Mouse (Mus musculus) adrenal gland, postnatal 36 days (tissue): Measurements from ENCODE around the gene Tcaim. TPM values are rescaled to one million over a fixed set of nuclear protein-coding genes. Genes with fewer than 3 reads are reported as not detected.
A peak's percentile ranks its signal among the peaks of the same experiment; 100 is the strongest.
"Not testable (repeated sequence)": the region's sequence is repeated elsewhere in the genome, so short reads cannot be mapped to it uniquely, and the experiment has no call there.

Experiments used
- DNase-seq, 2 experiments: peaks; one replicate each; pipeline ENCODE4 v3.0.0; 2021; ENCODE audit warnings: mixed read lengths in 1 of 2
- long read RNA-seq, 2 experiments: library from polyadenylated mRNA; stranded (forward); transcript quantifications; one replicate each; pipeline ENCODE4 v2.0.0; 2021; ENCODE audit warnings: borderline sequencing depth in 2 of 2
- total RNA-seq, 2 experiments: library from RNA; stranded (reverse); gene quantifications; 2 replicates each; pipeline ENCODE4 v1.2.3; 2021

Tcaim gene
- total RNA-seq: 10 to 100 TPM; 18.8 to 24.7 TPM
- long read RNA-seq, experiment 1, partial matches to known transcripts: 3 of 13 reads
- long read RNA-seq, experiment 1, other reads (novel, unspliced or antisense): 4 of 13 reads
- long read RNA-seq, experiment 2, transcript Tcaim-201 (11 exons, 3,049 nt): major isoform, 5 of 8 reads
- long read RNA-seq, experiment 2, partial matches to known transcripts: 0 of 8 reads
- long read RNA-seq, experiment 2, other reads (novel, unspliced or antisense): 3 of 8 reads

GRCm38 (mm10) chr9:122805053-122805844 is at the start of gene Tcaim:
Gene Tcaim (plus strand): TSS chr9:122805539.
- DNase-seq: peak; percentile 92 to 96

- no peak for DNase-seq
Measured at GRCm38 (mm10) chr9:122757614-122758013, 47.7 kb upstream of the Tcaim start.

DNA sequence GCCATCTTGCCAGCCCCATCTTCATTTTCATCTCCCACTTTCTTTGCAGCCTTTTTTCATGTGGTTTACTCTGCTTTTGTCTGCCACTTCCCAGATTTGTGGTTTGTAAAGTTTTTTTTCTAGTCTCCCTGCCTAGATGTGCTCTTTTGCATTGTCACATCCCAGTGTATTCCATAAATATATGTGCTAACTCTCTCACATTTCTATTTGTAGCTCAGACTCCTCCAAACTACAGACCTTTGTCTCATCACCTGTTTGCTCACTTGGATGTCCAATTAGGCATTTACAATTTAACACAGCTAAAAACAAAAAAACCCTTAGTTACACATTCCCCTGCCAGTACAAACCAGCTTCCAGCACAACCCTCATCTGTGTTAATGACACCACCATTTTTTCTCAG is 45.2 kb upstream of the Tcaim start:
- no peak for DNase-seq

GRCm38 (mm10) chr9:122785231-122785630 is 20.1 kb upstream of the Tcaim start:
- DNase-seq: no peak

- no peak for DNase-seq
Measured at GRCm38 (mm10) chr9:122786534-122786933, 18.8 kb upstream of the Tcaim start.

GRCm38 (mm10) chr9:122805845-122806341 is 554 bp downstream of the Tcaim start:
- no peak for DNase-seq

- no peak for DNase-seq
Measured at GRCm38 (mm10) chr9:122807186-122807585, 1.8 kb downstream of the Tcaim start.

GRCm38 (mm10) chr9:122810212-122810611 is 4.9 kb downstream of the Tcaim start:
- DNase-seq: no peak

DNA sequence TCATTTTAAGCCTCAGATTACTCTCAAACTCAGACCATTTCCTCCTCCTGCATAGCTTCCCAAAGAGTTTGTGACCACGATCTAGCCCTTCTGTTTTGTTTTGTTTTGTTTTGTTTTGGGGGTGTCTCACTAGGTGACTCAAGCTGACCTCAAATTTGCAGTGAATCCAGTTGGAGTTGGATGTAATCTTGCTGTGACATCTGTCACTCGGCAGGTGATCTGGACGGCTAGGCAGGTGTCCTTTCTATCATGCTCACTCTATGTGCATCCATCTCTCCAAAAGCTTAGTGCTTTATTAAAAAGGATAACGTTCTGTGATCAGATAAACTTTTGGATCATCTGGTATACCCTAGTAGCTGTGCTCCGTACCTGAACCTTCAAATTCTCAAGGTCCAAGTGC is 7.0 kb downstream of the Tcaim start:
- no peak for DNase-seq

DNA sequence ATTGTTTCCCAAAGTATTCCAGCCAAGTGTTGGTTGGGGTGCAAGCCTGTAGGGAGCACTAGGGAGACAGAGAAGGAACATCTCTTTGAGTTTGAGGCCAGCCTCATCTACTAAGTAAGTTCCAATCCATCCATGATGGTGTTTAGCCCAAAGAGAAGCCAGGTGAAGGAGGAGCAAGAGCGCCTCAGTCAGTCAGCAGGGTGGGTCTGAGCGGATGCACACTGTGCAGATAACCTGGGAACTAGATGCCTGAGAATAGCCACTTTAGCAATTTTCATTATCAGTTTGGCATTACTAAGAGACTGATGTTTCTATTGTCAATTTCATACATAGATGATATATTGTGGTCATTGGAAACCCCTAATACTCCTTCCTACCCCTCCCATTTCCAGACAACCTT is 9.4 kb downstream of the Tcaim start:
- no peak for DNase-seq

- DNase-seq: no peak
Measured at GRCm38 (mm10) chr9:122815239-122815851, 10.0 kb downstream of the Tcaim start.

DNA sequence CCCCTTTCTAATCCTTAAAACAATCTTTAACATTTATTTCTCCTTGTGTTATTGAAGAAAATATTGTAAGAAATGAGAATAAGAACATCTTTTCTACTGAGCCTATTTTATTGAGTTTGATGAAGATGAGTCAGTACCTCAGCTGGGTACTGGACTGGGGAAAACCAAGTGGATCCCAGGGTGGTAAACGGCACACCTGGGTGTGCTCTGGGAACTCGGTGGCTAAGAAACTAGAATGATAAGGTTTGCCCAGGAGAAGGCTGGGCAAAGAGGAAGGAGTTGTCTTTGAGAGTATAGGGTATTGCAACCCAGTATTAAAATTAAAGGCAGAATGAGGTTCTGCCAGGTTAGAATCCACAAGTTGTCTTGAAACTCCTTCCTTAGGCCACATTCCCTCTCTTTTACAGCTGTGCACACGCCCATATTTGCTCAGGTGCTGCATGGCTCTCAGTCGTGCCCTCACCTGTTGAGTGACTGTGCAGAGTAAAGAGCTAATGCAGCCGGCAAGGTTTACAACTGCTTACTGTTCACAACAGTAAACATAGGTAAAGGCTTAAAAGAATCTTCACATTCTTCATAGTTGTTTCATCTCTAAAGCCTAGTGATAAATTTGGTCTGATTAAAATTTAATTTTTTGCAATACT is 18.2 kb downstream of the Tcaim start:
- DNase-seq: no peak

DNA sequence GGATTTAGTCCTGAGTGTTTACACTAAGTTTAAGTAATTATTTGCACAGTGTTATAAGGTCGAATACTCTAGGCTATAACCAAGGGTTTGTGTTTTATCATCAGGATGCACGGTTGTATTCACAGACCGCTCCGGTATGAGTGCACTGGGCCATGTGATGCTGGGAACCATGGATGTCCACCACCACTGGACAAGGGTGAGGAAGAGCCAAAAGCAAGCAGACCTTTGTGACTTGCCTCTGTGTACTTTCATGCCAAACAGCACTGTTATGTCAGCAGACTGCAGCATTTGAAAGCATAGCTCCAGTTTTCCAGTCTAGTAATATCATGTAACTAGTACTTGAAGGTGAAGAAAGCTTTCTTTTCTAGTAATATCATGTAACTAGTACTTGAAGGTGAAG is 21.4 kb downstream of the Tcaim start:
- no peak for DNase-seq

DNA sequence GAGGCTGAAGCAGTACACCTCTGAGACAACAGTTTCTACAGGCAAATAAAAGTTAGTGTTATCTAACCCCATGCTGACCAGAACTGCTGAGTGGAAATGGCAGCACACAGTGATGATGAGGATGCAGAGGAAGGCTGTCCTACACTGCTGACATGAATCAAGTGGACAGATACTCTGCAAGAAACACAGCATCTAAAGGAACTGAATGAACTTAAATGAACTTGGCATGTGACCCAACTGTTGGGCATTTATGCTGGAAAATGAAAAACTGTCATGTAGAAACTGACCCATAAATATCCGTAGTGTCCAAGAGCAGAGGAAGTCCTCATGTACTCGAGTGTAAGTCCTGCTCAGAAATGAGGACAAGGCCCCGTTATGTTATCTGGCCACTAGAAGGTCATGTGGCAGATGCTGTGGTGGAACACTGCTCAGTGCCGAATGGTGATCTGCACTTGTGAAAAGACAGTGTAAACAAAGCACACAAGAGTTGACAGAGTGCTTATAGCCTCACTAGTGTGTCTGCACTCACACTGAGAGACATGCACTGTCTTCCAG is 24.6 kb downstream of the Tcaim start:
- peak in 1 of 2 experiments; percentile 33 for DNase-seq

GRCm38 (mm10) chr9:122836126-122836525 is 30.8 kb downstream of the Tcaim start:
- no peak for DNase-seq

DNA sequence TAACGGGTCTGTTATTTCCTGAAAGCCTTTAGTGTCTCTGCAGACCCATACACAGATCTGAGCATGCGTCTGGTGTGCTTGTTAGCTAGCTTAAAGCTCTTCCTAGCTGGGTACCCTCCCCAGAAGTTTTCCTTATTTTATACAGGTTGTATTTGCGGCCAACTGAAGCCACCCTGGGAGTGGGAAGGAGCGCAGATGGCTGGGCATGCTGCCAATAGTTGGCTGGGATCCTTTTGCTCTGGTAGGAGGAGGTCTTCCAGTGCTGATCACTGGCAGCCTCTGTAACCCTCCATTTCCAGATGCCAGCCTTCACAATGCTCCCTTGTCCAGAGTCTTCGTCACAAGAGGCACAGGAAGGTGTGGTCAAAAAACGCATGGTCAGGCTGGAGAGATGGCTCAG is 31.5 kb downstream of the Tcaim start:
- peak; percentile 58 to 71 for DNase-seq

GRCm38 (mm10) chr9:122837216-122837615 is 31.9 kb downstream of the Tcaim start:
- DNase-seq: no peak

DNA sequence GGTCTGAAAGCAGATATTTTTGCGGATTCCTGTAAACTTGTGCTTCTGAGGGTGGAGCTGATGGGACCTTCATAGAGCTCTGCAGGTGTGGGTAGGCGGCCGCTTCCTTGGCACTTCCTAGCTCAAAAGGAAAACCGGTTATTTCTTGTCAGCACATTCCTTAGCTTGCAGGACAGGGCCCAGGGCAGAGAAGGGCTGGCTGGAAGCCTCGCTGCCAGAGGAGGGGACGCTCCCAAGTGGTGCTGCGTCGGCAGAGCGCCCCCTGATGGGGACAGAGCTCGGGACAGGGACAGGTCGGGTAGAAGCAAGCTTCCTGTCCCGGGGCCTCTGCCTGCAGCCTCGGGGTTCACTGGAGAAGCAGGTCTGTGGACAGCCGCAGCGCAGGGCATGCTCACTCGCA is 32.3 kb downstream of the Tcaim start:
- peak; percentile 42 to 60 for DNase-seq

DNA sequence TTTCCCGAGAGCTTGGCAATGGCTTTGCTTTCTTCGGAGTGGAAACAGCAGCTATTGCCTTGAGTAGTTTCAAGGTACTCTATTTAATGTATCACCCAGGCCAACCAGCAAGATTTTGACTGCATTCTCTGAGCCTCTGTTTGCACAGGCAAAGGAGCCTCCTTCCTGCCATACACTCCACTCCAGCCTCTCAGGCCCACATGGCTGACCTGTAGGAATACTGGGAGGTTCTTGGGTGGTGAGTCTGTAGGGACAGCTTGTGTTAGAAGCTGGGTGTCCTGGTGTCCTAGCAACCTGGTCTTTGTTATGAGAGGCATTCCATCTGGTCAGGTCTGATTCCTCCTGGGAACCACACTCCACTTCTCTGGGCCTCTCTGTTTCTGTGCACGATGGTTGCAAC is 38.4 kb downstream of the Tcaim start, which contains the start of gene Gm35549:
Gene Gm35549 (minus strand): TSS at position 276 of the 400 bp plus-strand sequence.
- no peak for DNase-seq

- no peak for DNase-seq
Measured at GRCm38 (mm10) chr9:122845621-122846020, 40.3 kb downstream of the Tcaim start.

- DNase-seq: no peak
Measured at GRCm38 (mm10) chr9:122846156-122846555, 40.8 kb downstream of the Tcaim start.

- DNase-seq: not testable (repeated sequence)
Measured at GRCm38 (mm10) chr9:122847811-122848311, 42.5 kb downstream of the Tcaim start.
